Mouse (Mus musculus): ENCODE measurements around the gene Ambra1.

Ambra1 gene

DNA sequence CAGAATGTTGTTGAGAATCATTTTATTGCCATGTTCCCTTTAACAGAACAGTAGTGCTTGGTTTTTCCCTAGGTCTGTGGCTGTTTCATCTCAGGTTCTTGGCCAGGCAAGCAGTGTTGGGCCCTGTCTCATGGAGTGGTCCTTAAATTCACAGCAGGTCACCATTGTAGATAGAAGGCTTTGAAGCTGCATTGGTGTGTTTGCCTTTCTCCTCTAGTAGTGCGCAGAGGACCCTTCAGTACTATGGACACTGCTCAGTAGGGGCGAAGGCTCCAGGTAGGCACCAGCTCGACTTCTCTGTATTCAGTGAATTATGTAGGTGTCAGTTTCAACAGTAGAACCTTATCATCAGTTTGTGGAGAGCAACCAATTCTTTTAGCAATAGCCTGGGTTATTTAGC, 142.7 kb downstream of the Ambra1 start:
- no peak for DNase-seq (ENCODE audit: low spot score)

DNA sequence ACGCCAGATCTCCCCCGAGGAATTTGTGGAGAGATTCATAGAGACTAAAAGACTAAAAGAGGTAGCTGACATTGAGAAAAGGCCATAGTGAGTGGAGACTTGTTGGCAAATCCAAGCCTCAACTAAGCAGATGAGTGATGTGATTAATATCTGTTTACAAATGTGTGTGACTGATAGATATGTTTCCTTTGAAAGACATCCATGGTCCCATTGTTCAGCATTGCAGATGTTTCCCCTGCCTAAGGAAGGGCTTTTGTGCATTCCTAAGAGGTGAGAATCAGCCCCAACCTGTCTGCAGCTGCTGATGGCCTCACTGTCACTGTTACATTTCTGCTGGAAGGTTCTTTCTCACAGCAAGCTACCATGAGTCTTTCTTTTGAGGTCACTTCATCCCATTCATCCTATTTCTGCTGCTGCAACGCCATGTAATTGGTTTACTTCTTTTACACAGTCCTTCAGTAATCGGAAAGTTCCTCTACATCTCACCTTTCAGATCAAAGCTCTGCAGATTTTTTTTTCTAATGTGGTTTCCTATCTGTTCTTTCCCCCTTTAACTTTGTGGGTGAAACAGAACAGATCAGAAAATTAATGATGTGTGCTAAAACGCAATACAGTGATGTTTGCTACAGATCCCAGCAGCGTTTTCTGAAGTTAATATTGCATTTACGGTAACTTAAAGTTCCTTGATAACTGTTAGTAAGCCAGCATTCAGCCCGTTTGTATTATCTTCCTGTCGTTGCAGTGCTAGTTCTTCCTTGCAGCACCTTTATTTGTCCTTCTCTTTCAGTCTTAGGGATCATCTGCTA, 146.3 kb downstream of the Ambra1 start:
- no peak for DNase-seq (ENCODE audit: low spot score)

DNA sequence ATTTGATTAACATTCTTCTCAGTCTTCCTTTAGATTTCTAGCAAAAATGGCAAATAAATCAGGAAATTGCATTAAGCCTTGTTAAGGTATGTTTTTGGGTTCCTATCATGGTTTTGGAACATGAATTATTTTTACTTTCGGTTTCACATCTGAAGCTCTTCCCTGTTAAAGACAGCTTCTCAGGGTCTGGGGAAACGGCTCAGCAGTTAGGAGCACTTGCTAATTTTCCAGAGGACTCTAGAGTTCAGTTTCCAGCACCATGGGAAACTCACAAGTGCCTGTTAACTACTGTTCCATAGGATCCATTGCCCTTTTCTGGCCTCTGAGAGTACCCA, 146.8 kb downstream of the Ambra1 start:
- no peak for DNase-seq (ENCODE audit: low spot score)

DNA sequence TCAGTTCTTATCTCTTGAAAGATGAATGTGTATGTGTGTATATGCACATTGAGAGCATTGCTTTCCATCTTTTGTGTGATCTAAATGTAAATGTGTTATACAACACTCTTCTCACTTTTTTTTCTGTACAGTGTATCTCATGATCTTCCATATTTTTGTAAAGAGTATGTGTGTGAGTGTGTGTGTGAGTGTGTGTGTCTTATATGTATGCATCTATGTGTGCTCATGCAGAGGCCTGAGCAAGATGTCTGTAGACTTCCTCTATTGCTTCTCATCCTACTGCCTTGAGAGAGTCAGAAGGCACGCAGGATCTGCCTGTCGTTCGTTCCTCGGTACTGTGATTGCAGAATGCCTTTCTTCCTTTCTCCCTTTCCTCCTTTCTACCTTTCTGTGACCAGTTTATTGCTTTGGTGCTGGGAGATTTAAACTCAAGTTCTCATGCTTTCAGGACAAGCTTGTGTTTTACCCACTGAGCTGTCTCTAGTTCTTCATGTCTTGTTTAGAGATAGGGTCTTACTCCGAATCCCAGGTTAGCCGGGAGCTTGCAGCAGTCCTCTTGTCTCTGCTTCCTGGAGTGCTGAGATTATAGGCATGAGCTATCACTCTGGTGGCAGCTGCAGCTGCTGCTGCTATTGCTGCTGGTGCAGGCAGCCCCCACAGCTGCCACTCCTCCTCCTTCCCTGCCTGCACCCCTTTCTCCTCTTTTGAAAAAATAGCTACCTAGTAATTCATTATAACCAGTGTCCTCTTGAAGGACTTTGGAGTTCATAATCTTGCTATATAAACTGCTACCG, 148.7 kb downstream of the Ambra1 start:
- DNase-seq (ENCODE audit: low spot score): no peak

DNA sequence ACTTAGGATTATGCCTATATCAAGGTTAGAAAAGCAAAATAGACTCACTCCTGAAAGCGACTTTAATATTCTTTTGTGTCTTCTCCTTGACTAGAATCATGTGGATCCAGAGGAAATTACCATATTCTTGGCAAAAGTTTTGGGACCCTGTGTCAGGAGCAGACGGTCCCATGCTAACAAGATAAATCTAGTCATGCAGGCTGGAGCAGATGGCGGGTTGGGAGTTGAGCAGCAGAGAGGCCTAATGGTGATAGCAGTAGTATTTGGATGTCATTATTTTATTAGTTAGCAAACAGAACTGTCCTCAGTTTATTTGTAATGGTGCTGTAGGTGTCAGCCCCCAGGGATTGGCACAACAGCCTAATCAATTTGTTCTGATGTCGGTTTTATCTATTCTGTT, 154.0 kb downstream of the Ambra1 start:
- DNase-seq (ENCODE audit: low spot score): no peak

DNA sequence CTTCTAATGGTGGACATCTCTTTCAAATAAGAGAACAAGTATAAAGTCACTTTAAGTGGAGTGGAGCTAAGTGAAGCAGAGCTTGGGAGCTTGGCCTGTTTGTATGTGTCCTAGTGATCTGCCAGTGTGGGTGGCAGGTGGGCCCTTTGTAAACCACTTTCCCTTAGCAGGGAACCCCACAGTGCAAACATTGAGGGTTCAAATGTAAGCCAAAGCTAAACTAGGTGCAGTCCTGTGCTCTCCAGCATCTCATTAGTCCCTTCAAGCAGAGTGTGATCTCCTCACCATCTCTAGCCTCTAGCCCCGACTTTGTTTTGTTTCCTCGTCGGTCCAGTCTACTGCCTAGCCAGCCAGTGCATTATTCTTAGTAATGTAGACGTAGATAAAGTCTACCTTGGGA, 154.7 kb downstream of the Ambra1 start:
- no peak for DNase-seq (ENCODE audit: low spot score)

DNA sequence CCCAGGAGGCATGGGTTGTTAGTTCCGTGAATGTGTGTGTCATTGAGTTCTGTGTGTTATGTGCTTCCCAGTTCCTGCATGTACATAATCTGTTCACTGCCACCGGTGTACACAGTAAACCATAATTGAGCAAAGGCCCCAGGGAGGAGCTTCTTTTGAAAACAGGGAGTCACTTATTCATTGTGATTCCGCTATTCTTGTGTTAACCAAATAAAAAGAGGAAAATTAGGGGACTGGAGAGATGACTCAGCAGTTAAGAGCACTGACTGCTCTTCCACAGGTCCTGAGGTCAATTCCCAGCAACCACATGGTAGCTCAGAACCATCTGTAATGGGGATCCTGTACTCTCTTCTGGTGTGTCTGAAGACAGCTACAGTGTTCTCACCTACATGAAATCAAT, 164.8 kb downstream of the Ambra1 start:
- DNase-seq (ENCODE audit: low spot score): no peak

DNA sequence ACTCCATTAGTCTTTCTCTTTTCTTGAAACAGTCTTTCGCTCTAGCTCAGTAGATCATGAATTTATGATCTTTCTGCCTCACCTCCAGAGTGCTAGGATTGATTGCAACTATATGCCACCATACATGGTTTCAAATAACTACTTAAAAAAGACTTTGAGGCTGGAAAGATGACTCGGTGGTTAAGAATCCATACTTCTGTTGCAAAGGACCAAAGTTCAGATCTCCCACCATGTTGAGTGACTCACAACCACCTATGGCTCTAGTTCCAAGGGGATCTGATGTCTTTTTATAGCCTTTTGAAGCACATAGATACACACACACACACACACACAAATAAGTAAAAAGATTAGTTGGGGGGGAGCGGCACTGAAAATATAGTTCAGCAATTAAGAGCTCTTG, 165.5 kb downstream of the Ambra1 start:
- DNase-seq (ENCODE audit: low spot score): no peak

DNA sequence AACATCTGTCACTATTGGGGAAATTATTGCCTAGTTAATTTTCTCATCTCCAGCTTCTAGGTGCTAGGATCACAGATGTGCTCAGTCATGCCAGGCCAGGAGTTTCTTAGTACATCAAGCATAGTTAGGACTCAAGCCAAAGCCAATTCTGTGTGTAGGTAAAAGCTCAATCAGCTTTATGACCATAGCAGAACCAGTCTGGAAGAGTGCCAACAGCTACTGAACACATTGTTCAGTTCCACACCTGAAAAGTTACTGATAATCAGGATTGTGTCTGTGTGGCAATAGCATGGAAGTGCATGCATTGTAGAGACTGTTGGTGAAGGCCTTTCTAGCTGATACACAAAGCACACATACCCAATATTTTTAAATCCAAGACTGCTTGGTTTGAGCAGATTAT, 168.0 kb downstream of the Ambra1 start:
- no peak for DNase-seq (ENCODE audit: low spot score)

DNA sequence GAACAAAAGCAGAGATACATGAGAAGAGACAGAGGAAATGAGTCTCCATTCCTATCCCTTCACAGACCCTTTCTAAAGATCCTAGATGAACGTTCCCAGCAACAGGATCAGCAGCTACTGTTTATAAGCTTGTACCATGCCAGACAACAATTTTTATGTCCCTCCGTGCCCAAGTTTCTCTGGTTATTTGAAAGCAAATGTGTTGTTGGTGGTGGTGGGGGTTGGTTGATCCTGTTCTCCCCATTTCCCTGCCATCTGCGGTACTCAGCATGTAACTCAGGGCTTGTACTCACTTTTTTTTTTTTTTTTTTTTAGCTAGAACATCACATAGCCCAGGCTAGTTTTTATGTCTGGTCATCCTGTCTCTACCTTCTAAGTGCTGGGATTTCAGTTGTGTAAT, 169.2 kb downstream of the Ambra1 start:
- no peak for DNase-seq (ENCODE audit: low spot score)

DNA sequence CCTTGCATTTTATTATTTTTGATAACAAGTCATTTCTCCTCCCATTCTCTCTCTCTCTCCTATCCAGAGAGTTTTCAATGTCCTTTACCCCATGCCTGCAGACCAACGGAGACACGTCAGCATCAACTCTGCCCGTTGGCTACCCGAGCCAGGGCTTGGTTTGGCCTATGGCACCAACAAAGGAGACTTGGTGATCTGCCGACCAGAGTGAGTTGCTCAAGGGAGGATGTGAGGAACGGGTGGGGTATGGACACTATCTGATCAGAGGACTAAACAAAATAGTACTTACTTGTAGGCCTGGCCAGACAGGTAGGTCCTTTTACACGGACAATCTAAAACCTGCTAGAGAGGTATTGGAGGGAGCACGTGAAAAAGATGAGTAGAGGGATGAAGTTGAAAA, 170.5 kb downstream of the Ambra1 start:
- DNase-seq (ENCODE audit: low spot score): no peak

DNA sequence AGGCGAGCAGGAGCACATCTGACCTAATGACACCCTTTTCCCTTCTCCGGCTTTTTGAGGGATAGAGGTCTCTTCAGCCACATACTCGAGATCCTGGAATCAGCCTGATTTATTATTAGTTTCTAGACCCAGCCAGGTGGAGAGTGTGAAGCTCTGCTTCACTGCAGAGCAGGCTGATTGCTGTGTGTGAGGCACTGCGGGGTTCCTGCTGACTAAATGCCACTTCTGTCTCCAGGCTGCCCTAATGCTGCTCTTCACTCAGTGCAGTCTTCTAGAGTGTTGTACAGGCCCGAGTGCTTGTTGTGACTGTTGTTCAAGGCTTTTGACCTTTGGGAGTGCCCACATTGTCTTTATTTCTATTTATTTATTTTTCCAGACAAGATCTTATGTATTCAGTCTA, 172.4 kb downstream of the Ambra1 start:
- DNase-seq (ENCODE audit: low spot score): no peak

DNA sequence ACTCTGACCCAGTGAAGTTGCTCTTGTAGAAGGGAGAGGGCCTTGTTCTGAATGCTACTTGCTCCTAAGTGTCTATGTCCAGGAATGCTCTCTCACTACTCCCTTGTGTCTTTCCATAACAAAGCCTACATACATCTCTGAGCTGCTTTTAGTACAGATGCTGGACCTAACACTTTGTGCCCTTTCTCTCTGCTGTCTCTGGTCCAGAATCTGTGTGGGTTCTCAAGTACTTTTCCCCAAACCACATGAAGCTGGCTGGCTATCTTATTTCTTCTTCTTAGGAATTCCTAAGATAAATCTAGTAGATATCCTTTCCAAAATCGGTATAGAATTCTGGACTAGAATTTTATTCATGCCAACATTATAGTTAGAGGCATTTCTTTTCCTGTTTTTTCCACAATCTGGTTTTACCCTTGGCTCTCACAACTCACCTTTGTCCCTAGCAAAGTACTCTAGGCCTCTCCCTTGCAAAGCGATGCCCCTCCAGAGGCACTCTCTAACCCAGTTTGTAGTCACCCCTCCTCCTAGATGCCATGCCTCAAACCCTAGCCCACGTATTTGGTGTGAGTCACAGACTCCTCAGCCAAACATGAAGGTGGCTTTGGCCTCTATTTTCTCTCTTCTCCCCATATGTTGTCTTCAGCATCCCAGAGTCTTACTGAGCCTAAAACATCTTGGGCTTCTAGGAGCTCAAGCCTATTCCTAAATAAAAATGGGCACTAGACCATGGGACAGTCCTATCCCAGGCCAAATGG, 173.4 kb downstream of the Ambra1 start:
- no peak for DNase-seq (ENCODE audit: low spot score)

DNA sequence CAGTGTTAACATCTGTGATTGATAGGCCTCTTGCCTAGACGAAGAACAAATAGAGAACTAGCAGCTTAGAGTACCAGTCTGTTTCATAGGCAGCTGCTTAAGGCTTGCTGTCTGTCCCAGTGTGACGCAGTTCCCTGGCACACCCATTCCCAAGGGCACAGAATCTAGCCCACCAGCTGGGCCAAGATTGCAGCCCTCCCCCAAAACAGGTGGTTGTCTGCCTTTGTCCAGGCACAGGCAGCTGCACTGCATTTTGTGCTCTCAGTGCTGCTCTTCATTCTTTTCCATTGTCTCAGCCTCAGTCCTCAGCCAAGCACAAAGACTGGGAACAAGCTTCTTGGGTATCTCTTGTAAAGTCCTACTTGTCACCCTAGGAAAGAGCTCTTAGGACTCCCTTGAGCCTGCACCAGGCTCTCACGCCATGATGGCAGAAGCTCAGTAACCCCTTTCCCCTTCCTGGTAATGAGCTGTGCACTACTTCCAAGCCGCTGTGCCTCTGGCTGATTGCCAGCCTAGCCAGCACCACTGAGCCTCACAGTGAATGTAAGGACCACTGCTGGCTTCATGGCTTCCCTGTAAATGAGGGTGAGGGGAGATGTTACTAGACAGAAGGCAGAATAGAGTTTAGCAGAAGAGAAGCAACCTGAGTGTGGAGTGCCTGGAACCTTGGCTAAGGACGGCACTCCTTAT, 174.8 kb downstream of the Ambra1 start:
- no peak for DNase-seq (ENCODE audit: low spot score)

DNA sequence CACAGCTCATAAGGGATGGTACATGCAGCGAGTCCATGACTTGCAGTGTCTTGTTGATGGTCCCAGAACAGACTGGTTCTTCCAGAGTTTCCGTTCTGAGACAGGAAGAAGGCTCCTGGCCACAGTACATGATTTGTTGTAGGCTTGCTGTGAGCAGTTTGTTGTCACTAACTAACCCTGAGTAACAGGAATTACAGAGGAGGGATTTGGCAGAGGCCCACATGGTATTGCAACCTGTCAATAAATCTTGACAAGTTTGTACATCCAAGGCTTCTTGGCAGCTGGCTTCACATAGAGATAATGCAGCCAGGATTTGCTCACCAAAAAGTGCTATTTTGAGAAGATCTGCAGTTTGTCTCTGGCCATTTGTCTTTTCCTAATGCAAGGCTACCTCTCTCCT, 176.2 kb downstream of the Ambra1 start:
- DNase-seq (ENCODE audit: low spot score): no peak

DNA sequence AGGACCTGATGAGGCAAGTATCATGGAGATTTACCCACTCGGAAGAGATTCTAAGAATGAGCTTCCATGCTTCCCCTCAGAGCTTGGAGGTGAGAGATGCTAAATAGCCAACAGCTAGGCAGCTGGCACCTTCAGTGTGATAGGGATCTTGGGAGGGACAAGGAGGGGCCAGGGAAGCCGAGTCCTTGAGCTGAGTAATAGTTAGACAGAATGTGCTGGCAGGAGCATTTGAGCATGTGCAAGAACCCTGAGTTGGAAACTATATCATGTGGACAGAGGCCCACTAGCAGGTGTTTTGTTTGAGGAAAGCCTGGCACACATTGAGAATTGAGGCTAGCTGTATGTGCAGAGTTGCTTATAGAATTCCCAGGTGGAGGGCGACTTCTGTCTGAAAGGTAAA, 182.7 kb downstream of the Ambra1 start:
- DNase-seq (ENCODE audit: low spot score): no peak

DNA sequence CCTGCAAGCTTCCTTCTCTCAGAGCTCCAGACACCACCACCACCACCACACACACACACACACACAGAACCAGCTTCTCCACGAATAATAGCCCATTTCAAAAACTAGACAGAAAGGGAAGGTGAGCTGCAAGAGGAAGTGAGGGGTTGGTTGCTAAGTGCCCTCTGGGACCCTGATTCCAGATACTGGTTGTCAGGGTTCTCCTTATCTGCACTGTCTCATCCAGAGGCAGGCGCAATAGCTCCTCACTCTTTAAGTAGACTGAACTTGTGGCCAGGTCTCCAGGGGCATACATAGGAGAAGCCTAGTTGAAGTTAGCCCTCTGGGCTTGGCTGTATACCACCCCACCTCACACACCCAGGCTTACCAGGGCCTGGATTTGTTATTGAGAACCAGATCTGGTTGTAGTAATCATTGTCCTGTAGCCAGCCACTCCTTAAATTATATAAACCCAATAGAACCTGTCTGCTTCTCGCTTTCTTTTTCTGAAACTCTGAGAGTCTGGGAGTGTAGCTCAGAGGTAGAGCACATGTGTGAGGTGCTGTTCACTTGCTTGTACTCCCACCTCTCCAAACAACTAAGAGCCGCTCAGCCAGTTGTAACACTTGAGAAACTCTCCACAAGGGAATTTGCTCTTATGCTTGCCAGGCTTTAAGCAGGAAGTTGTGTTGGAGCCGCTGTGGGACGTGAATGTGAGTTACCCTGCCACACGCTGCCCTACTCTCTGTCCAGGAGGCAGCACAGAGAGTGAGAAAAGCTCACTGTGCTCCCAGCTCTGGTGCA, 183.6 kb downstream of the Ambra1 start:
- no peak for DNase-seq (ENCODE audit: low spot score)

DNA sequence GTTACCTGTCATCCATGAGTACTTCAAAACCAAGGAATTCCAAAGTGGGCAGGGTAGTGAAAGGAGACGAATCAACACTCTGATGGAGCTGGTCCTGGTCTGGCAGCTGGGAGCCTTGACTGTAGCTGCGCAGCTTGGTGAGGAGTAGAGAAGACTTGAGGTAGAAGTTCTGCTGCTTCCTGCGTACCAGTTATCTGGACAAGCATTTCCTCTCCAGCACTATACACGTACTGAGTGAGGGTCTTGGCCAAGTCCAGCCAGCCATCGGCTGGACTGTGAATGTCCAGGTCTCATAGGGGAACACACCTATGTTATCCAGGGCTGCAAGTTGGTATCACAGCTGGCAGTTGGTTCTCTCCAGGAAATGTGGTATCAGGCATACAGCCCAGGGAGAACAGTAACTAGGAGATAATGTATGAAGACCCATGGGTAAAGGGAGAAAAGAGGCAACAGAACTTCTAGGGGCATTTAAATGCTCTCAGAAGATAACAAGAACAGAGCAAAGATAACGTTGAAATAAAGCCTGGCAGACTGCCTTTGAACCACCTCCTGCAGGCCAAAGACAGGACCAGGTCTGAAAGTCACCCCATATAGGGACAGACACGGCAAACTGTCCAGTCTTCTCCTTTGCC, 186.5 kb downstream of the Ambra1 start:
- DNase-seq (ENCODE audit: low spot score): no peak

DNA sequence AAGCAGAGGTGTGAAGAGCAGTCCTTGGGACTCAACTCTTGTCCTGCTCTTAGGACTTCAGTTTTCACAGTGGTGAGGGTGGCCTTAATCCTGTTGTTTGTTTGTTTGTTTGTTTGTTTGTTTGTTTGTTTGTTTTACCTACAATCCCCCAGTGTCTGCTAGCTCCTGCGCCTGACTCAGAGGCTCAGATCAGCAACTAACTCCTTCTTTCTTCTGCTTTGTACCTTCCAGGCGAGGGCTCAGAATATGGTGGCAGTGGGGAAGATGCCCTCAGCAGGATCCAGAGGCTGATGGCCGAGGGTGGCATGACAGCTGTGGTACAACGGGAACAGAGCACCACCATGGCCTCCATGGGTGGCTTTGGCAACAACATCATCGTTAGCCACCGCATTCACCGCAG, 187.2 kb downstream of the Ambra1 start:
- no peak for DNase-seq (ENCODE audit: low spot score)

DNA sequence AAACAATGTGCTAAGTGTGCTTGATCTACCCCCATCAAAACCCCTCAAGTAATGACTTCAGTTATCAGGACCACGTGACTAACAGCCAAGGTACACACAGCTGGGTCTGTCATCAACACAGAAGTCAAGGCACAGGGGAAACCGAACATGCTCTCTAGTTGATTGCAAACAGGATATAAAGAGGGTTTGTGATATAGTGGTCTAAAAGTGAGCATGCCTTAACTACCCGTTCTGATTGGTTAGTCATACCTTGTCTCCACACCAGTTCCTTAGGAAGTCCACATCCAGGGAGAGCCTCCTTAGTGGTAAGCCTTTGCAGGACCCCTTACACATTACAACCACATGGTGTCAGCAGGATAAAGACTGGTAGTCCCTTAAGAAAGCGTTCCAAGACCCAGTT, 190.2 kb downstream of the Ambra1 start:
- no peak for DNase-seq (ENCODE audit: low spot score)

DNA sequence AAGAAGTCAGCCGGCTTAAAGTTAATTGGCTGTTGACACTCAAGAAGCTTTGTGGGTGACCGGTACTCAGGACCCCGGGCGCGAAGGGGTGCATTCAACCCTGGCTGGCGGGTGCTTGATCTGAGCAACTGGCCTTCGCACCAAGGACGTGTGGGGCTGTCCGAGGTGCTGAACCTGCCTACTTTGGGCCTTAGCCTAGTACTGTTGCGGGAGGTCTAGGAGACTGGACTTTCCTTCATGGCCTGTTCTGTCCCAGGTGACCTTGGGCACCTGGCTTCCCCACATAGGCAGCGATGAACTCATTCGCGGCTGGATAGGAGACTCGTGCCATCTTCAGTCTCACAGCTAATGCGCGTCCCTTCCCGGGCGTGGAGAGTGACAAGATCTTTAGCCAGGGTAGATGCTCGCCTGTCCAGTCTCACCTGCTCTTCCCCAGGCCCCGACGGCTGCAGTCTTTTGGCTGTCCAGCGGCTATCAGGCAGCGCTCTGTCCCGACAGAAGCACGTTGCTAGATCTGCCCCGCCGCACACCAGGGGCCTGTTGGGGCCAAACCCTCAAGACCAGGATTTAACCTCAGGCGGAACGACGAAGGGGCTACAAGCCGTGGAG, 191.4 kb downstream of the Ambra1 start:
- peak; percentile 83 for DNase-seq (ENCODE audit: low spot score)

Measured in urinary bladder, postnatal 14 days (tissue).